In the genomic region with DNA sequence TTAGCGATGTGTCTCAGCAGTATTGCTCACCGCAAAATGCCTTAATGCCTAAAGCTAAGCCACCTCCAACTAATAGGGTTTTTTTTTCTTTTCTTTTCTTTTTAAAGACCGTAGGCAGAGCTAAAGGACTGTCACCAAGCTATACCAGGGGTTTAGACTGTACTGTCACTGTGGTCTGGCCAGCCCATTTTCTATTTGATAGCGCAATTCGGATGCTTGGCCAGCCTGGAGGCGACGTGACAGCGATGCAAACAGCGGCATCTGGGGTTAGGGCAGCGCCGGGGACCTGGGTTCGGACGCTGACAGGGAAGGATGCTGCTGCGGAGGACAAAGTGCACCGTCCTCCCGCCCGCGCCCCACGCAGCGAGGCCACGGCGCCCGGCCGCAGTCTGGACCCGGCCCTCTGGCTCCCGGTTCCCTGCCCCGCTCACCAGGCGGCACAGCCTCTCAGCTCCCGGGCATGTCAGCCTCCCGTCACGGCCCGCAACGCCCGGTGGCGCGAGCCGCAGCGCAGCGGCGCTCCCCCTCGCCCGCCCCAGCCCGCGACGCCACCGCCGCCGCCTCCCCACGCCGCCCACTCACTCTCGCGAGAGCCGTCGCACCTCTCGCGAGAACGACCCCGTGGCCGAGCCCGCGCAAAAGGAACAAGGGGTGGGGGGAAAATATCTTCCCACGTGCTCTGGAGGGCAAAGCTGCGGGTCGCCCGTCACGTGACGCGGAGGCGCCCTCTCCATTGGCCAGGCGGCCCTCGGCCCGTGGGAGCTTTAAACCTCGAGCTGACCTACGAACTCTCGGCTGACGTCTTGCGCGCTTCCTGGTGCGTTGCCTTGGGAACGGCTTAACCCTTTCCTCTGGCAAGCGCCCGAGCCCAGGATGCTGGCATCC, we compare ENCODE assay signal across 7 mouse cellular contexts. TPM values are rescaled to one million over a fixed set of nuclear protein-coding genes. Genes with fewer than 3 reads are reported as not detected.
DNase-seq lines count a peak whose midpoint lies in the region; ATAC-seq lines count a peak whose summit lies in the region.

A gene (minus strand): TSS at position 528 of the 885 bp plus-strand sequence.

- H3K4me2 ChIP-seq in intestine, embryonic 15.5 days (replicated peaks) = peak within 1 kb of the TSS; percentile 84
- H3K4me2 ChIP-seq in midbrain, embryonic 11.5 days = peak within 1 kb of the TSS; percentile 41

- peaks cover 13% of the 10 kb centered on the region; the same call in 1 of the 2 replicates for H3K4me1 ChIP-seq in intestine, embryonic 15.5 days (replicated peaks)
- H3K4me1 ChIP-seq in midbrain, embryonic 11.5 days (ENCODE audit: control insufficient read depth, insufficient read depth, low read length) = peaks cover 10% of the 10 kb centered on the region

- WGBS in intestine, embryonic 15.5 days = under 1% methylated on average over 81 of the region's 82 CpGs
- under 1% methylated on average over 80 of the region's 82 CpGs for WGBS in midbrain, embryonic 11.5 days

- peak; percentile 97 for ATAC-seq in intestine, embryonic 15.5 days
- peak; percentile 98 for ATAC-seq in midbrain, embryonic 11.5 days (ENCODE audit: low FRiP score)

- peak; percentile 86 to 87 for DNase-seq in adrenal gland, adult 18-20 months (ENCODE audit: low spot score in 2 of 2)
- peak; percentile 98 for DNase-seq in embryo, embryonic 11 days
- peak; percentile 86 to 89 for DNase-seq in gastrocnemius, postnatal 36 days
- DNase-seq in left cerebral cortex, postnatal 36 days (ENCODE audit: low spot score in 2 of 2) = peak; percentile 95 to 96
- peak; percentile 99 for DNase-seq in midbrain, embryonic 11.5 days (ENCODE audit: low spot score, missing footprints)
- DNase-seq in skeletal muscle tissue, adult 2 months (ENCODE audit: low read depth, low spot score) = peak; percentile 97

- H3K27me3 ChIP-seq in intestine, embryonic 15.5 days (replicated peaks) = no peaks in the 10 kb centered on the region
- H3K27me3 ChIP-seq in midbrain, embryonic 11.5 days (ENCODE audit: control insufficient read depth, insufficient read depth, low read length) = no peaks in the 10 kb centered on the region

- peak within 1 kb of the TSS; percentile 92 for H3K9ac ChIP-seq in intestine, embryonic 15.5 days
- H3K9ac ChIP-seq in midbrain, embryonic 11.5 days (ENCODE audit: low read length) = peak within 1 kb of the TSS; percentile 91

- no peaks in the 10 kb centered on the region for H3K36me3 ChIP-seq in intestine, embryonic 15.5 days
- no peaks in the 10 kb centered on the region for H3K36me3 ChIP-seq in midbrain, embryonic 11.5 days (ENCODE audit: control insufficient read depth, insufficient read depth, low read length)

- no peaks in the 10 kb centered on the region for H3K9me3 ChIP-seq in intestine, embryonic 15.5 days
- H3K9me3 ChIP-seq in midbrain, embryonic 11.5 days (ENCODE audit: control insufficient read depth, low read length) = no peaks in the 10 kb centered on the region

- H3K27ac ChIP-seq in intestine, embryonic 15.5 days = peak within 1 kb of the TSS; percentile 93
- peak within 1 kb of the TSS; percentile 86 for H3K27ac ChIP-seq in midbrain, embryonic 11.5 days (ENCODE audit: low read depth, low read length)

- intact Hi-C loops in gastrocnemius, postnatal 36 days (cut with DNase I) = no loop called here
- intact Hi-C loops in left cerebral cortex, postnatal 36 days (cut with DNase I) = no loop called here

- H3K4me3 ChIP-seq in intestine, embryonic 15.5 days (replicated peaks) = peak within 1 kb of the TSS; percentile 94
- H3K4me3 ChIP-seq in midbrain, embryonic 11.5 days (ENCODE audit: low read depth, low read length) = peak within 1 kb of the TSS; percentile 83

RNA-seq across cellular contexts. Expression of the gene that starts here (rescaled TPM):
- total RNA-seq in adrenal gland, adult 18-20 months (2021) = 10 to 100 TPM; 37.1 to 46.8 TPM
- total RNA-seq in gastrocnemius, postnatal 36 days (2021) = 10 to 100 TPM; 11.5 to 15.5 TPM
- 16.4 and 17.7 TPM in 2 replicates for polyA plus RNA-seq in intestine, embryonic 15.5 days (2015; fragmentation: Nextera tagmentation; extraction: Ambion mirVana)
- 100 to 1,000 TPM; 160 to 181 TPM for total RNA-seq in left cerebral cortex, postnatal 36 days (2021)
- 17.6 and 22.4 TPM in 2 replicates for polyA plus RNA-seq in midbrain, embryonic 11.5 days (2014; fragmentation: Nextera tagmentation; extraction: Ambion mirVana)

Comparison
In these comparisons a context has a peak if more than half of its experiments do, and no peak if none do; other contexts are left out.
1. Peak in every context shown above with its lines: DNase-seq, ATAC-seq, H3K4me3 ChIP-seq and H3K27ac ChIP-seq.